Mouse (Mus musculus): ENCODE measurements at regions not wholly inside any gene's neighbourhood (a gene's known extent, or its start where the extent isn't known, plus 50 kb on each side); places are given as distances from the start of the nearest gene placed in this dataset.
A peak's percentile ranks its signal among the peaks of the same experiment; 100 is the strongest.

GRCm38 (mm10) chr14:18511094-18511493 lies 179.4 kb upstream of the Ube2e1 start:
- H3K4me3 ChIP-seq (ENCODE audit: low read depth, low read length) = no peak overlapping the region
- peak; percentile 24 for DNase-seq (ENCODE audit: low spot score)
- ATAC-seq (ENCODE audit: insufficient number of reproducible peaks, low FRiP score, low TSS enrichment, low read depth) = no peak

GRCm38 (mm10) chr14:18508359-18508647 lies 176.6 kb upstream of the Ube2e1 start:
- H3K9ac ChIP-seq (ENCODE audit: low read length) = no peak overlapping the region
- no peaks in the 10 kb centered on the region for H3K27me3 ChIP-seq (ENCODE audit: control insufficient read depth, insufficient read depth, low read length)
- DNase-seq (ENCODE audit: low spot score) = peak; percentile 18
- no peaks in the 10 kb centered on the region for H3K36me3 ChIP-seq (ENCODE audit: control insufficient read depth, insufficient read depth, low read length)
- H3K4me1 ChIP-seq (ENCODE audit: control insufficient read depth, insufficient read depth, low read length) = no peaks in the 10 kb centered on the region
- no peak overlapping the region for H3K4me2 ChIP-seq (ENCODE audit: low read depth, severe bottlenecking)
- WGBS = 76% methylated on average over 1 of the region's 1 CpGs
- ATAC-seq (ENCODE audit: insufficient number of reproducible peaks, low FRiP score, low TSS enrichment, low read depth) = no peak
- H3K9me3 ChIP-seq (ENCODE audit: control insufficient read depth, low read length) = no peaks in the 10 kb centered on the region
- H3K4me3 ChIP-seq (ENCODE audit: low read depth, low read length) = no peak overlapping the region
- no peak overlapping the region for H3K27ac ChIP-seq (replicated peaks; ENCODE audit: low read depth, low read length)

More at GRCm38 (mm10) chr14:18511094-18511493, 179.4 kb upstream of the Ube2e1 start:
- Histone ChIP-seq H3K36me3 (ENCODE audit: control insufficient read depth, insufficient read depth, low read length) (no peaks in the 10 kb centered on the region), H3K4me2 (ENCODE audit: low read depth, severe bottlenecking) (no peak overlapping the region), H3K9me3 (ENCODE audit: control insufficient read depth, low read length) (no peaks in the 10 kb centered on the region), H3K9ac (ENCODE audit: low read length) (no peak overlapping the region), H3K27me3 (ENCODE audit: control insufficient read depth, insufficient read depth, low read length) (no peaks in the 10 kb centered on the region), H3K4me1 (ENCODE audit: control insufficient read depth, insufficient read depth, low read length) (no peaks in the 10 kb centered on the region), H3K27ac (replicated peaks; ENCODE audit: low read depth, low read length) (no peak overlapping the region)

DNA sequence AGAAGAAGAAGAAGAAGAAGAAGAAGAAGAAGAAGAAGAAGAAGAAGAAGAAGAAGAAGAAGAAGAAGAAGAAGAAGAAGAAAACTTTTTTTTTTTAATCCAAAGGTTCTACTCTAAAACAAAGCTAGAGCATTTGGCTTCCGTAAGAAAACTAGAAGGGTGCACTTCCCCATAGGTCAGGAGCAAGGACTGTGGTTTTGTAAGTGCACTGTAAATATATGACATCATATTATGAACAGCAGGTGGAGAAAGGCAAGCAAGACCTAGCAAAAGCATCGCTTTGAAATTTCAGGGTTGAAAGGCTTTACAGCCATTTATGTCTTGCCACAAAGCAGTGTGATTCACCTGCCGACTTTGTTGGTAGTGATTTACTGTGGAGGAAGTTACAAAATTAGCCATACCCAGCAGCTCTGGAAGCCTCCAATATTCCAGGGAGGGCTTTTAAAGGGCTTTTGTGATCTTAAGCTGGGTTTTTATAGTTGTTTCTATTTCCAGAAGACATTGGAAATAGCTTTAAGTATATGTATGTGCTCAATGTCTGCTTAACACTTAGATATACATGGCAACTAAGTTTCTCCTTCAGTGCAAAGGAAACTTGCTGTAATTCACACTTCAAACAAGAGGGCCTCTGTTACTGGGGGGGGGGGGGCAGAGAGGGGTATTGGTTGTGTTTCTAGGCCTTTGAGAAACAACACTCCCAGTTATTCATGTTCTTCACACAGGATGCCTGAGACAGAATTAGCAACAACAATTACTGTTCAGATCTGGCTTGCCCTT lies 176.1 kb upstream of the Ube2e1 start:
- Histone ChIP-seq H3K4me3 (ENCODE audit: low read depth, low read length) (no peak overlapping the region), H3K9me3 (ENCODE audit: control insufficient read depth, low read length) (no peaks in the 10 kb centered on the region), H3K27ac (replicated peaks; ENCODE audit: low read depth, low read length) (no peak overlapping the region), H3K4me1 (ENCODE audit: control insufficient read depth, insufficient read depth, low read length) (no peaks in the 10 kb centered on the region), H3K36me3 (ENCODE audit: control insufficient read depth, insufficient read depth, low read length) (no peaks in the 10 kb centered on the region), H3K4me2 (ENCODE audit: low read depth, severe bottlenecking) (no peak overlapping the region), H3K27me3 (ENCODE audit: control insufficient read depth, insufficient read depth, low read length) (no peaks in the 10 kb centered on the region), H3K9ac (ENCODE audit: low read length) (no peak overlapping the region)
- DNase-seq (ENCODE audit: low spot score) (peak; percentile 10), ATAC-seq (ENCODE audit: insufficient number of reproducible peaks, low FRiP score, low TSS enrichment, low read depth) (no peak)
- WGBS = 68% methylated on average over 3 of the region's 3 CpGs

- no peaks in the 10 kb centered on the region for H3K27me3 ChIP-seq (ENCODE audit: control insufficient read depth, insufficient read depth, low read length)
- DNase-seq (ENCODE audit: low spot score) = peak; percentile 19
- WGBS = 83% methylated on average over 4 of the region's 4 CpGs
- H3K4me1 ChIP-seq (ENCODE audit: control insufficient read depth, insufficient read depth, low read length) = no peaks in the 10 kb centered on the region
- no peaks in the 10 kb centered on the region for H3K9me3 ChIP-seq (ENCODE audit: control insufficient read depth, low read length)
- no peak overlapping the region for H3K9ac ChIP-seq (ENCODE audit: low read length)
- no peaks in the 10 kb centered on the region for H3K36me3 ChIP-seq (ENCODE audit: control insufficient read depth, insufficient read depth, low read length)
- no peak overlapping the region for H3K4me3 ChIP-seq (ENCODE audit: low read depth, low read length)
- no peak overlapping the region for H3K4me2 ChIP-seq (ENCODE audit: low read depth, severe bottlenecking)
- H3K27ac ChIP-seq (replicated peaks; ENCODE audit: low read depth, low read length) = no peak overlapping the region
- ATAC-seq (ENCODE audit: insufficient number of reproducible peaks, low FRiP score, low TSS enrichment, low read depth) = no peak
Measured at GRCm38 (mm10) chr14:18506168-18506567, 174.5 kb upstream of the Ube2e1 start.

DNA sequence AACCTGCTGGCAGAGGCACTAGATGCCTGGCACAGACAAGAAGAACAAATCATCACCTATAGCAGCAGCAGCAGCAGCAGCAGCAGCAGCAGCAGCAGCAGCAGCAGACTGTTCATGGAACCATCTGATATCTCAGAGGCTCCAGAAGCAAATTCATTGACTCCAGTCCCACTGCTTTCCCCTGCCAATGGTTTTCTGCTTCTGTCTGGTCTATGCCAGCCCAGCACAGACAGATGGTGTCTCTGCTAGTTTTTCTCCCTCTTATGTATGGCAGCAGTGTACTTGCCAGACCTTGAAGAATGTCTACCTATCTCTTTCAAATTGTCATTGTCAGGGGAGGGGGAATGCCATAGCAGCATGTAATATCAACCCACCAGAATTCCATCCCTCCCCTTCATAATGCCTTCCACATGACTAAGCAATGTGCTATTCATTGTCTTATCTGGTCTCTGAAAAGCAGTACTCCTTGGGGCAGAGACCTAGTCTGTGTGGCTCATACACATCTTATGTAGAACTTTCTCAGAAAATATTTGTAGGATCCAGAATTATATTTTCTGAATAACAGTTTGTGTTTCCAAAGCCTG lies 168.7 kb upstream of the Ube2e1 start:
- DNase-seq (ENCODE audit: low spot score) = no peak
- H3K9me3 ChIP-seq (ENCODE audit: control insufficient read depth, low read length) = no peaks in the 10 kb centered on the region
- no peak overlapping the region for H3K4me3 ChIP-seq (ENCODE audit: low read depth, low read length)

DNA sequence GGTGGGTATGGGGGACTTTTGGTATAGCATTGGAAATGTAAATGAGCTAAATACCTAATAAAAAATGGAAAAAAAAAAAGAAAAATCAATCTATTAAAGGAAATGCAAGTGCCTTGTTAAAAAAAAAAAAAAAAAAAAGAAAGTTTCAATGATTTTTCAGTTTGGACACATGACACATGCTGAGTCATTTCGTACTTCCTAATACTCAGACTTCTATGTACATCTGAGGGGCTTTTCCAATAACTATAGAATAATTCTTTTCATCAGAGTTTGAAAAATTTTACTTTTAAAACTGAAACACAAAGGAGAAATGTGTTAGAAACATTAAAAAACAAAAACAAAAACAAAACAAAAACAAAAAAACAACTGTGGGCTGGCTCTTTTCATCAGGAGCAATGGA lies 162.4 kb upstream of the Ube2e1 start:
- DNase-seq (ENCODE audit: low spot score) (no peak), ATAC-seq (ENCODE audit: insufficient number of reproducible peaks, low FRiP score, low TSS enrichment, low read depth) (no peak)
- WGBS = 95% methylated on average over 1 of the region's 1 CpGs
- Histone ChIP-seq H3K27me3 (ENCODE audit: control insufficient read depth, insufficient read depth, low read length) (no peaks in the 10 kb centered on the region), H3K9ac (ENCODE audit: low read length) (no peak overlapping the region), H3K36me3 (ENCODE audit: control insufficient read depth, insufficient read depth, low read length) (no peaks in the 10 kb centered on the region), H3K4me3 (ENCODE audit: low read depth, low read length) (no peak overlapping the region), H3K27ac (replicated peaks; ENCODE audit: low read depth, low read length) (no peak overlapping the region), H3K4me1 (ENCODE audit: control insufficient read depth, insufficient read depth, low read length) (no peaks in the 10 kb centered on the region), H3K9me3 (ENCODE audit: control insufficient read depth, low read length) (no peaks in the 10 kb centered on the region), H3K4me2 (ENCODE audit: low read depth, severe bottlenecking) (no peak overlapping the region)

More for the DNA sequence above, 168.7 kb upstream of the Ube2e1 start:
- Histone ChIP-seq H3K27ac (replicated peaks; ENCODE audit: low read depth, low read length) (no peak overlapping the region), H3K9ac (ENCODE audit: low read length) (no peak overlapping the region), H3K27me3 (ENCODE audit: control insufficient read depth, insufficient read depth, low read length) (no peaks in the 10 kb centered on the region), H3K4me1 (ENCODE audit: control insufficient read depth, insufficient read depth, low read length) (no peaks in the 10 kb centered on the region), H3K36me3 (ENCODE audit: control insufficient read depth, insufficient read depth, low read length) (no peaks in the 10 kb centered on the region), H3K4me2 (ENCODE audit: low read depth, severe bottlenecking) (no peak overlapping the region)
- ATAC-seq (ENCODE audit: insufficient number of reproducible peaks, low FRiP score, low TSS enrichment, low read depth) = no peak

DNA sequence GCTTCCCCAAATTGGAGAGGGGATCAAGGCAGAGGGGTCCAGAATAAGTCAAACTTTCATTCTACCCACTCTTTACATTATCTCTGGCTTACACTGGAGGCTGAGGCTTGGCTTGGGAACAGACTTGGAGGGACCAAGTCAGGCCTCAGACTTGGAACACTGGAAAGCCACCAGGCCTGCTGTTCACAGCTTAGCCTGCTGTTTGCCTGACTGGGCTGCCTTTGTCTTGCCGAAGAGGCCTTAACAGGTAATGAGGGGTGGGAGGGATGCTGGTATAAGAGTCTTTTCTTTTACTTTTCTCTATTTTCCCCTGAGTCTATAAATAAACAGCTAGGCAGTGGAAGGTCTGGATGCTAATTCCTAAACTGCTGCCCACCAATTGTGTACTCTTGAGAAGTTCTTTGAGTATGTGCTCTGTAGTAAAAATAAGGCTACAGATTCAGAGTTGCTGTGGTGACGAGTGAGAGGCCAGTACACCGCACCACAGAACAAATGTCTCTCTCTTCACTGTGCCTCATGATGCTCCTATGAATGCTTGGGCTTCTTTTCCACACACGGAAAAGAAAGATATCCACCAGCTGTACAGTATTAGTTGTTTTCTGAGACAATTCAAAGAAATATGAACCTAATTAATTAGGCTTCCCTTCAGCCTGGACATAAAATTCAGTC lies 154.6 kb upstream of the Ube2e1 start:
- Histone ChIP-seq H3K36me3 (ENCODE audit: control insufficient read depth, insufficient read depth, low read length) (no peaks in the 10 kb centered on the region), H3K9ac (ENCODE audit: low read length) (no peak overlapping the region), H3K4me1 (ENCODE audit: control insufficient read depth, insufficient read depth, low read length) (no peaks in the 10 kb centered on the region), H3K27me3 (ENCODE audit: control insufficient read depth, insufficient read depth, low read length) (no peaks in the 10 kb centered on the region), H3K4me2 (ENCODE audit: low read depth, severe bottlenecking) (no peak overlapping the region), H3K27ac (replicated peaks; ENCODE audit: low read depth, low read length) (no peak overlapping the region), H3K9me3 (ENCODE audit: control insufficient read depth, low read length) (no peaks in the 10 kb centered on the region), H3K4me3 (ENCODE audit: low read depth, low read length) (no peak overlapping the region)
- WGBS = 73% methylated on average over 4 of the region's 4 CpGs
- DNase-seq (ENCODE audit: low spot score) (no peak), ATAC-seq (ENCODE audit: insufficient number of reproducible peaks, low FRiP score, low TSS enrichment, low read depth) (no peak)

GRCm38 (mm10) chr14:18485526-18485925 lies 153.9 kb upstream of the Ube2e1 start:
- H3K4me1 ChIP-seq (ENCODE audit: control insufficient read depth, insufficient read depth, low read length) = no peaks in the 10 kb centered on the region
- no peak overlapping the region for H3K4me2 ChIP-seq (ENCODE audit: low read depth, severe bottlenecking)
- ATAC-seq (ENCODE audit: insufficient number of reproducible peaks, low FRiP score, low TSS enrichment, low read depth) (no peak), DNase-seq (ENCODE audit: low spot score) (no peak)
- H3K9me3 ChIP-seq (ENCODE audit: control insufficient read depth, low read length) = no peaks in the 10 kb centered on the region
- H3K9ac ChIP-seq (ENCODE audit: low read length) = no peak overlapping the region
- no peaks in the 10 kb centered on the region for H3K36me3 ChIP-seq (ENCODE audit: control insufficient read depth, insufficient read depth, low read length)
- no peaks in the 10 kb centered on the region for H3K27me3 ChIP-seq (ENCODE audit: control insufficient read depth, insufficient read depth, low read length)
- H3K4me3 ChIP-seq (ENCODE audit: low read depth, low read length) = no peak overlapping the region
- H3K27ac ChIP-seq (replicated peaks; ENCODE audit: low read depth, low read length) = no peak overlapping the region

Measured in limb, embryonic 11.5 days (tissue).